Mouse (Mus musculus) stomach, embryonic 15.5 days (tissue): ENCODE measurements at regions not wholly inside any gene's neighbourhood (a gene's known extent, or its start where the extent isn't known, plus 50 kb on each side); places are given as distances from the start of the nearest gene placed in this dataset.
"Not testable (repeated sequence)": the region's sequence is repeated elsewhere in the genome, so short reads cannot be mapped to it uniquely, and the experiment has no call there.

Source experiments
- ATAC-seq: fragments of 200-750 bp; cut with Nextera tagmentation; 2 replicates; pipeline ENCODE4 v1.8.0; 2017; ENCODE audit warnings: low read depth, moderate number of reproducible peaks, moderate TSS enrichment; ENCODE audit not compliant: insufficient read depth, low FRiP score
- H3K27ac ChIP-seq: fragments of 300-500 bp; sonication (generic); 2 replicates; pipeline ENCODE4 v1.5.1; 2015; ENCODE audit warnings: mild to moderate bottlenecking, inconsistent platforms
- H3K27me3 ChIP-seq: fragments of 300-500 bp; sonication (generic); replicated peaks from 2 replicates; pipeline ENCODE4 v1.6.1; 2015; ENCODE audit warnings: inconsistent platforms
- H3K36me3 ChIP-seq: fragments of 300-500 bp; sonication (generic); 2 replicates; pipeline ENCODE4 v1.6.1; 2015; ENCODE audit warnings: inconsistent platforms
- H3K4me1 ChIP-seq: fragments of 300-500 bp; sonication (generic); 2 replicates; pipeline ENCODE4 v1.6.1; 2015; ENCODE audit warnings: inconsistent platforms
- H3K4me2 ChIP-seq: fragments of 300-500 bp; sonication (generic); 2 replicates; pipeline ENCODE4 v1.6.1; 2015; ENCODE audit warnings: mild to moderate bottlenecking, inconsistent platforms
- H3K4me3 ChIP-seq: fragments of 300-500 bp; sonication (generic); replicated peaks from 2 replicates; pipeline ENCODE4 v1.5.1; 2015; ENCODE audit warnings: inconsistent platforms
- H3K9ac ChIP-seq: fragments of 300-500 bp; sonication (generic); 2 replicates; pipeline ENCODE4 v1.6.1; 2015; ENCODE audit warnings: inconsistent platforms
- H3K9me3 ChIP-seq: fragments of 300-500 bp; sonication (generic); 2 replicates; pipeline ENCODE4 v1.6.1; 2016; ENCODE audit warnings: inconsistent platforms
- WGBS: fragments of 180-500 bp; shearing (Covaris S2); methylation state at CpG from one replicate; pipeline ENCODE4 v1.1.7; 2015; 5-methylcytosine and 5-hydroxymethylcytosine counted together

DNA sequence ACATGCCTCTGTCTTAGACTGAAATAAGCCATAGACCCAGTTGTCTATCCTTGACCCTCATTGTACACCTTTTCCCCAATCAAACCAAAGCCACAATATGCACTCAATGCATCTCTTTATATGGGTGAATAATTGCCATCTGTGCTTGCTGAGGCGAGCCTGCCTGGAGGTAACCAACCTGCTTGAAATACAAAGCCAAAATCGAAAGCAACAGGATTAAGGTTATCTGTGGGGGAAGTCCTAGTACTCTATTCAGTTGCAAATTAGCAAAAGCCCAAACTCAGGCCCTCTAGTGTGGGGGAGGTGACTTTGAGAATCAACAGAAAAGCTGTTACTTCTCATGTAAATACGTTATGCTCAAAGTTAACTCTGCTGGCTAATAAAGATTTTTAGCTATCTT, 246.2 kb upstream of the Fundc1 start:
- WGBS: 57% methylated on average over 3 of the region's 3 CpGs

GRCm38 (mm10) chrX:17817651-17818050, 245.5 kb upstream of the Fundc1 start:
- Histone ChIP-seq H3K36me3 (no peaks in the 10 kb centered on the region), H3K4me2 (no peak overlapping the region), H3K9ac (no peak overlapping the region), H3K27me3 (no peaks in the 10 kb centered on the region), H3K27ac (no peak overlapping the region), H3K9me3 (no peaks in the 10 kb centered on the region), H3K4me3 (no peak overlapping the region), H3K4me1 (no peaks in the 10 kb centered on the region)
- no peak for ATAC-seq
- WGBS: 72% methylated on average over 3 of the region's 3 CpGs

More for the DNA sequence above, 246.2 kb upstream of the Fundc1 start:
- H3K27me3 ChIP-seq: no peaks in the 10 kb centered on the region
- ATAC-seq: no peak
- H3K36me3 ChIP-seq: no peaks in the 10 kb centered on the region
- H3K4me1 ChIP-seq: no peaks in the 10 kb centered on the region
- H3K4me2 ChIP-seq: no peak overlapping the region
- no peak overlapping the region for H3K9ac ChIP-seq
- no peaks in the 10 kb centered on the region for H3K9me3 ChIP-seq
- no peak overlapping the region for H3K4me3 ChIP-seq
- no peak overlapping the region for H3K27ac ChIP-seq

DNA sequence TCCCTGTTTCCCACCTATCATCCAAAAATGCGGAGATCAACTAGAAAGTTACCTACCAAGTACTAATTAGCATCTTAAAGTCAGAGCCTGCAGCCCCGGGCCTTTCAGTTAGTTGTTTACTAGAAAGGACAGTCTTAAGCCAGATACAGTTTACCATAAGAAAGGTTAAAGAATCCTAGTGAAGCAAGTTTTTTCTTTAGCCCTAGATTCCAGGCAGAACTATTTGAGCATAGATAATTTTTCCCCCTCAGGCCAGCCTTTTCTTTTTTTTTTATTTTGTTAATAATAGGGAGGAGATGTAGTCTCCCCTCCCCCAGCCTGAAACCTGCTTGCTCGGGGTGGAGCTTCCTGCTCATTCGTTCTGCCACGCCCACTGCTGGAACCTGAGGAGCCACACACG, 215.9 kb upstream of the Fundc1 start:
- not testable (repeated sequence) for ATAC-seq, H3K4me3 ChIP-seq, H3K27me3 ChIP-seq, H3K4me1 ChIP-seq, H3K36me3 ChIP-seq, H3K9me3 ChIP-seq, H3K4me2 ChIP-seq, H3K27ac ChIP-seq, H3K9ac ChIP-seq
- WGBS: 100% methylated on average over 2 of the region's 6 CpGs

DNA sequence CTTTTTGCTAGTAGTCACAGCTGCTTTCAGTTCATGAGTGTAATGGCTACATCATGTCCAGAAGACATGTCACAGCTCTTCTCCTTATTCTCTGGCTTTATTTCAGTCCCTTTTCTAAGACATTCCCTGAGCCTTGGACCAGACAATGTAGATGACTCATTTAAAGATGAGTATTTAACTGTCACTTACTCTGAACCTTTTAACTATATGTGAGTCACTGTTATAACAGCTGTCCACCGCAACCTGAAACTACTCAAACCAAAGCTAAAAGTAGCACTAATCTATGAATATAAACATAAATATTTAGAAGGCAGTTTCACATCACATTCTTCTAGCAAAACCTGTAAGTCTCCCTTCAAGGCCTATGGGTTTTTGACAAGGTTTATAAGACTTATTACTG, 203.8 kb upstream of the Fundc1 start:
- no peaks in the 10 kb centered on the region for H3K36me3 ChIP-seq
- H3K27me3 ChIP-seq: no peaks in the 10 kb centered on the region
- ATAC-seq: no peak
- no peak overlapping the region for H3K9ac ChIP-seq
- no peaks in the 10 kb centered on the region for H3K4me1 ChIP-seq
- H3K4me2 ChIP-seq: no peak overlapping the region
- H3K9me3 ChIP-seq: no peaks in the 10 kb centered on the region
- no peak overlapping the region for H3K4me3 ChIP-seq
- no peak overlapping the region for H3K27ac ChIP-seq
- 95% methylated on average over 1 of the region's 1 CpGs for WGBS

DNA sequence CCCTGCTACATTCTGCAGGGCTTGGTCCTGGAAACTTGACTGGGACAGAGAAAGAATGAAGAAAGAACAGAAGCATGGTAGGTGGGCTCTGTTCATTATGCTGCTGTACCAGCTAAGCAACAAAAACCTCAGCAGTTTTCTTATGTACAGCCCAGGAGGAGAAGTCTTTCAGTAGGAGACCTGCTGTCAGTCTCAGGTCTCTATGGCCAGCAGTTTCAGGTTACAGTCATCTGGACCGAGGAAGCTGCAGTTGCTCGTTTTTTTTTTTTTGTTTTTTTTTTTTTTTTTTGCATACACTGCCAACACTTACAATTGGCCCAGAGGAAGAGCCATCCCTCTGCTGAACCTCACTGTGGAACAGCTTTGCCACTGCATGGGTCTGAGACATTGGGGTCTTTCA, 180.7 kb upstream of the Fundc1 start:
- WGBS: 29% methylated on average over 1 of the region's 2 CpGs
- Histone ChIP-seq H3K9ac (no peak overlapping the region), H3K27me3 (no peaks in the 10 kb centered on the region), H3K36me3 (no peaks in the 10 kb centered on the region), H3K4me3 (no peak overlapping the region), H3K4me1 (no peaks in the 10 kb centered on the region), H3K27ac (no peak overlapping the region), H3K9me3 (no peaks in the 10 kb centered on the region), H3K4me2 (no peak overlapping the region)
- no peak for ATAC-seq

DNA sequence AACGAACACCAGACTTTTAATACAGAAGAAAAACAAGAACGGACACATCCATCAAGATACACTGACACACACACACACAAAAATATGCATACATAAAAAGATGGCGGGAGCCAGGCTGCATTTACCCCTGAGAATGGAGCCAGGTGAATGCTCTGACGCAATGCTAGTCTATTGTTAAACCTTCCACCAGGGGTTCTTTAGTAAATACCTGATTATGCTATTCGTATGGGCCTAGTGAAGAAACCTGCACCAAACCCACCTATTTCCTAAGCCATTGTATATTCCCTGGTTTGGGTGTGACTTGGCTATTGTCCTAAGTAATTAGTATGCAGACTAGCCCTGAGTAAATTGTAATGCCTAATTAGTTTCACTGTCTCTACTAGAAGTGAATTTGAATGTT, 179.3 kb upstream of the Fundc1 start:
- H3K4me2 ChIP-seq: no peak overlapping the region
- H3K9me3 ChIP-seq: no peaks in the 10 kb centered on the region
- H3K36me3 ChIP-seq: no peaks in the 10 kb centered on the region

GRCm38 (mm10) chrX:17730233-17730632, 158.1 kb upstream of the Fundc1 start:
- H3K9ac ChIP-seq: no peak overlapping the region
- no peak overlapping the region for H3K27ac ChIP-seq
- WGBS: 41% methylated on average over 4 of the region's 4 CpGs
- H3K27me3 ChIP-seq: no peaks in the 10 kb centered on the region
- H3K4me2 ChIP-seq: no peak overlapping the region
- H3K4me1 ChIP-seq: no peaks in the 10 kb centered on the region
- no peak for ATAC-seq
- no peaks in the 10 kb centered on the region for H3K36me3 ChIP-seq
- no peaks in the 10 kb centered on the region for H3K9me3 ChIP-seq
- no peak overlapping the region for H3K4me3 ChIP-seq

More for the DNA sequence above, 179.3 kb upstream of the Fundc1 start:
- WGBS: 68% methylated on average over 5 of the region's 5 CpGs
- Histone ChIP-seq H3K4me1 (no peaks in the 10 kb centered on the region), H3K9ac (no peak overlapping the region), H3K4me3 (no peak overlapping the region), H3K27ac (no peak overlapping the region), H3K27me3 (no peaks in the 10 kb centered on the region)
- ATAC-seq: no peak

DNA sequence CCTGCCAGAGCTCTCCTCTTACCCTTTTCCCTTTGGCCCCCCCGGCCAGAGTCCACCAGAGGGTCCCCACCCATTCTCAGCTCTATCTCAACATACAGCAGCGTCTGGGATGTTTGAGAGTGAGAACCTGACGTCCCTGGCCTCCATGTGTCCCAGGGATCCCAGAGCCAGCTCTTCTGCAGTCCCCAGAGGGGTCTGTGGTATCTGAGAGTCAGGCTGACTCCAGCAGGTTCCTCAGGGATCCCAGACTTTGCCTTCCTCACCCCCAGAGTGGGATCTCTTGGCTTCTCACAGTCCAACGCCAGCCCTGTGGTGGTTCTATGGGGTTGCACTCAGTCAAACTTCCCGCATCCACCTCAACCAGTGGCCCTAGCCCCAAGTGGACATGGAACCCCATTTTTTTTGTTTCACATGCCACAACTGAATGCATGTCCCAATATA, 153.7 kb upstream of the Fundc1 start:
- no peak for ATAC-seq
- no peaks in the 10 kb centered on the region for H3K36me3 ChIP-seq
- no peak overlapping the region for H3K27ac ChIP-seq
- H3K4me3 ChIP-seq: no peak overlapping the region
- WGBS: 62% methylated on average over 5 of the region's 5 CpGs
- no peaks in the 10 kb centered on the region for H3K27me3 ChIP-seq
- no peaks in the 10 kb centered on the region for H3K4me1 ChIP-seq
- no peaks in the 10 kb centered on the region for H3K9me3 ChIP-seq
- H3K4me2 ChIP-seq: no peak overlapping the region
- H3K9ac ChIP-seq: no peak overlapping the region

- H3K4me1 ChIP-seq: no peaks in the 10 kb centered on the region
- no peak overlapping the region for H3K4me3 ChIP-seq
- no peaks in the 10 kb centered on the region for H3K36me3 ChIP-seq
- peak; percentile 65 for ATAC-seq
- no peak overlapping the region for H3K9ac ChIP-seq
- no peaks in the 10 kb centered on the region for H3K9me3 ChIP-seq
- H3K27ac ChIP-seq: no peak overlapping the region
- H3K4me2 ChIP-seq: no peak overlapping the region
- H3K27me3 ChIP-seq: no peaks in the 10 kb centered on the region
- WGBS: 39% methylated on average over 7 of the region's 7 CpGs
Observed at GRCm38 (mm10) chrX:17724990-17725779, 153.1 kb upstream of the Fundc1 start.

DNA sequence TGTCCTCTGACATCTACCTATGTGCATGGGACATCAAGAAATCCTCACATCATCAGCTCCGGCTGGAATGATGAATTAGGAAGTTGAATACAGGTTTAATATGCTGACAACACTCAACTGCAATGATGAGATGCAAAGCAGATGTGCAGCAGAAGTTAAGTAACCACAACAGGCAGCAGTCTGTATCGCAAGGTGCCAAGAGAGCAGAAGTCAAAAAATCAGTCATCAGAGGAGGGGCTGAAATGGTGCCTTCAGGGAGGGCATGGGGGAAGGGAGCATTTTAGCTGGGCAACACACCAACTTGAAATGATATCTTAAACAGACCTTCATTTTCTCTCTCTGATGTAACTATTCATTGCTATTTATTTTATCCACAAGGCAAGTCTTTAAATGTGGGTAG, 152.3 kb upstream of the Fundc1 start:
- no peaks in the 10 kb centered on the region for H3K9me3 ChIP-seq
- H3K27me3 ChIP-seq: no peaks in the 10 kb centered on the region
- H3K4me1 ChIP-seq: no peaks in the 10 kb centered on the region
- WGBS: 83% methylated on average over 2 of the region's 2 CpGs
- no peak overlapping the region for H3K27ac ChIP-seq
- no peak overlapping the region for H3K9ac ChIP-seq
- no peak overlapping the region for H3K4me3 ChIP-seq
- no peak overlapping the region for H3K4me2 ChIP-seq
- H3K36me3 ChIP-seq: no peaks in the 10 kb centered on the region
- ATAC-seq: no peak

DNA sequence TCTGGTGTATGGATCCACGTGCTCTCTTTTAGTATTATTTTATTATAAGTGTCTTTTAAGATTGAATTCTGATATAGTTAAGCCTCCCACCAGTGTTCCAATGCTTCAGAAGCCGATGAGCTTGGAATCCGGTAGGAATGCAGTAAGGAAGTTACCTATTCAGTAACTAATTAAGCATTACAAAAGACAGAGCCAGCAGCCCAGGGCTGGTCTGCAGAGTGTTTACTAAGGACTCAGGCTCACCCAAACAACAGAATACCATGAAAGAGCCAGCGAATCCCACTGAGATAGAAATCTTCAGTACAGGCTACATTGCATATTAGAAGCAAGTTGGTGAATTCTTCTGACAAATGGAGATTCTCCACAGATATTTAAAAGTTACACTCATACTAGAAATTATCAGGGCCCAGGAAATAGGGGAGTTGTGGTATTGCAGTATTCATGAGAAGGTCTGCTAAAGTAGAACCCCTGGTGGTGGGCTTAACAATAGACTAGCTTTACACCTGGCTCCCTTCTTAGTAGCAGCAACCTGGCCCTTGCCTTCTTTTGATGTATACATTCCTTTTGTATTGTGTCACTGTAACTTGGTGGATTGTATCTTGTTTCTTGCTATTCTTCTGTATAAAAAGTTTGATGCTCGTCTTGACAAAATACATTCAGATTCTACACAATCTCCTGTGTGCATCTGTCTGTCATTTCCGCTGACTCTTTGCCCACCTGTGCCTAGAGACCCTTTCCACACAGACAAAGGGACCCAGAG, 149.9 kb upstream of the Fundc1 start:
- not testable (repeated sequence) for H3K27ac ChIP-seq, ATAC-seq, H3K36me3 ChIP-seq, H3K4me2 ChIP-seq, H3K4me1 ChIP-seq, H3K9ac ChIP-seq, H3K9me3 ChIP-seq, H3K4me3 ChIP-seq, H3K27me3 ChIP-seq
- WGBS: 79% methylated on average over 6 of the region's 6 CpGs

GRCm38 (mm10) chrX:17714534-17714933, 142.4 kb upstream of the Fundc1 start:
- Histone ChIP-seq H3K9ac (no peak overlapping the region), H3K4me2 (no peak overlapping the region), H3K27ac (no peak overlapping the region), H3K4me3 (no peak overlapping the region), H3K4me1 (no peaks in the 10 kb centered on the region), H3K9me3 (no peaks in the 10 kb centered on the region), H3K36me3 (no peaks in the 10 kb centered on the region), H3K27me3 (no peaks in the 10 kb centered on the region)
- no peak for ATAC-seq
- WGBS: 75% methylated on average over 1 of the region's 1 CpGs
